8 mouse cellular contexts compared by ENCODE assay signal in genomic region chr11:72469217-72469616, GRCm38 (mm10). TPM values are rescaled to one million over a fixed set of nuclear protein-coding genes. Genes with fewer than 3 reads are reported as not detected.
DNase-seq lines count a peak whose midpoint lies in the region; ATAC-seq lines count a peak whose summit lies in the region.

No protein-coding gene starts in this region.

- ATAC-seq in neural tube, embryonic 11.5 days (ENCODE audit: insufficient read depth, low FRiP score, low TSS enrichment), result 0 out of 2 replicates have a peak, but pooled peaks have one; percentile 35
- peak; percentile 81 for ATAC-seq in heart, embryonic 12.5 days (ENCODE audit: insufficient number of reproducible peaks, low FRiP score)
- ATAC-seq in liver, embryonic 15.5 days (ENCODE audit: insufficient read depth), result peak; percentile 30

- no peaks in the 10 kb centered on the region for H3K9me3 ChIP-seq in neural tube, embryonic 11.5 days (ENCODE audit: control insufficient read depth, low read length)
- H3K9me3 ChIP-seq in heart, embryonic 12.5 days (replicated peaks), result no peaks in the 10 kb centered on the region
- H3K9me3 ChIP-seq in liver, embryonic 15.5 days (replicated peaks), result no peaks in the 10 kb centered on the region

- 47% methylated on average over 5 of the region's 5 CpGs for WGBS in neural tube, embryonic 11.5 days
- 20% methylated on average over 5 of the region's 5 CpGs for WGBS in heart, embryonic 12.5 days
- WGBS in liver, embryonic 15.5 days (ENCODE audit: insufficient replicate concordance), result 31% methylated on average over 5 of the region's 5 CpGs

- H3K9ac ChIP-seq in neural tube, embryonic 11.5 days (ENCODE audit: low read length), result no peak overlapping the region
- H3K9ac ChIP-seq in heart, embryonic 12.5 days, result no peak overlapping the region
- H3K9ac ChIP-seq in liver, embryonic 15.5 days, result no peak overlapping the region

- no peaks in the 10 kb centered on the region for H3K36me3 ChIP-seq in neural tube, embryonic 11.5 days (ENCODE audit: control insufficient read depth, insufficient read depth, low read length)
- no peaks in the 10 kb centered on the region for H3K36me3 ChIP-seq in heart, embryonic 12.5 days
- H3K36me3 ChIP-seq in liver, embryonic 15.5 days (replicated peaks), result no peaks in the 10 kb centered on the region

- peaks cover 10% of the 10 kb centered on the region for H3K4me1 ChIP-seq in neural tube, embryonic 11.5 days (ENCODE audit: control insufficient read depth, insufficient read depth, low read length)
- H3K4me1 ChIP-seq in heart, embryonic 12.5 days (replicated peaks), result peaks cover 50% of the 10 kb centered on the region
- H3K4me1 ChIP-seq in liver, embryonic 15.5 days (replicated peaks), result peaks cover 81% of the 10 kb centered on the region

- H3K4me2 ChIP-seq in neural tube, embryonic 11.5 days (ENCODE audit: low read depth), result no peak overlapping the region
- no peak overlapping the region for H3K4me2 ChIP-seq in heart, embryonic 12.5 days
- no peak overlapping the region for H3K4me2 ChIP-seq in liver, embryonic 15.5 days

- H3K27me3 ChIP-seq in neural tube, embryonic 11.5 days (ENCODE audit: control insufficient read depth, insufficient read depth, low read length), result no peaks in the 10 kb centered on the region
- H3K27me3 ChIP-seq in heart, embryonic 12.5 days (replicated peaks), result no peaks in the 10 kb centered on the region
- no peaks in the 10 kb centered on the region for H3K27me3 ChIP-seq in liver, embryonic 15.5 days

- H3K4me3 ChIP-seq in neural tube, embryonic 11.5 days (ENCODE audit: low read depth, low read length), result no peak overlapping the region
- no peak overlapping the region for H3K4me3 ChIP-seq in heart, embryonic 12.5 days
- no peak overlapping the region for H3K4me3 ChIP-seq in liver, embryonic 15.5 days (replicated peaks)

- H3K27ac ChIP-seq in neural tube, embryonic 11.5 days (ENCODE audit: low read depth, low read length), result no peak overlapping the region; the same call in 1 of the 2 replicates
- H3K27ac ChIP-seq in heart, embryonic 12.5 days (ENCODE audit: poor library complexity, severe bottlenecking), result peak overlapping the region; percentile 63
- H3K27ac ChIP-seq in liver, embryonic 15.5 days (replicated peaks), result peak overlapping the region; percentile 33; the same call in 1 of the 2 replicates

- DNase-seq in neural tube, embryonic 11.5 days (ENCODE audit: low spot score), result no peak
- no peak for DNase-seq in neural tube, embryonic 10.5 days (ENCODE audit: extremely low spot score, low spot score)
- peak; percentile 53 for DNase-seq in embryo, embryonic 11 days
- DNase-seq in kidney, adult 9 months, result peak; percentile 82
- DNase-seq in right cerebral cortex, postnatal 14 days, result peak; percentile 64
- no peak for DNase-seq in thymus, postnatal 0 days (ENCODE audit: low spot score)

RNA-seq across cellular contexts. Expression of gene Spns2, which starts 20.5 kb away (rescaled TPM):
- 7.1 and 7.7 TPM in 2 replicates for polyA plus RNA-seq in neural tube, embryonic 11.5 days (2014; fragmentation: Nextera tagmentation; extraction: Ambion mirVana)
- 3.3 and 3.5 TPM in 2 replicates for polyA plus RNA-seq in heart, embryonic 12.5 days (2016; fragmentation: Nextera tagmentation; extraction: Ambion mirVana)
- 4.1 and 5.3 TPM in 2 replicates for polyA plus RNA-seq in liver, embryonic 15.5 days (2015; fragmentation: Nextera tagmentation; extraction: Ambion mirVana)
- polyA plus RNA-seq in thymus, postnatal 0 days (2015; fragmentation: Nextera tagmentation; extraction: Ambion mirVana), result 1.4 and 1.5 TPM in 2 replicates

RNA-seq across cellular contexts. Expression of gene Mybbp1a, which starts 28.1 kb away (rescaled TPM):
- 145 and 146 TPM in 2 replicates for polyA plus RNA-seq in neural tube, embryonic 11.5 days (2014; fragmentation: Nextera tagmentation; extraction: Ambion mirVana)
- 99.5 and 106 TPM in 2 replicates for polyA plus RNA-seq in heart, embryonic 12.5 days (2016; fragmentation: Nextera tagmentation; extraction: Ambion mirVana)
- polyA plus RNA-seq in liver, embryonic 15.5 days (2015; fragmentation: Nextera tagmentation; extraction: Ambion mirVana), result 66.0 and 70.7 TPM in 2 replicates
- 124 and 128 TPM in 2 replicates for polyA plus RNA-seq in thymus, postnatal 0 days (2015; fragmentation: Nextera tagmentation; extraction: Ambion mirVana)

RNA-seq across cellular contexts. Expression of gene Ggt6, which starts 33.9 kb away (rescaled TPM):
- polyA plus RNA-seq in neural tube, embryonic 11.5 days (2014; fragmentation: Nextera tagmentation; extraction: Ambion mirVana), result not detected in 2 replicates
- not detected in 2 replicates for polyA plus RNA-seq in heart, embryonic 12.5 days (2016; fragmentation: Nextera tagmentation; extraction: Ambion mirVana)
- 0.32 and 0.36 TPM in 2 replicates for polyA plus RNA-seq in liver, embryonic 15.5 days (2015; fragmentation: Nextera tagmentation; extraction: Ambion mirVana)
- polyA plus RNA-seq in thymus, postnatal 0 days (2015; fragmentation: Nextera tagmentation; extraction: Ambion mirVana), result 1.0 and 1.1 TPM in 2 replicates

RNA-seq across cellular contexts. Expression of gene Smtnl2, which starts 57.7 kb away (rescaled TPM):
- polyA plus RNA-seq in neural tube, embryonic 11.5 days (2014; fragmentation: Nextera tagmentation; extraction: Ambion mirVana), result 12.6 and 13.2 TPM in 2 replicates
- polyA plus RNA-seq in heart, embryonic 12.5 days (2016; fragmentation: Nextera tagmentation; extraction: Ambion mirVana), result 191 and 194 TPM in 2 replicates
- polyA plus RNA-seq in liver, embryonic 15.5 days (2015; fragmentation: Nextera tagmentation; extraction: Ambion mirVana), result 4.2 and 4.5 TPM in 2 replicates
- polyA plus RNA-seq in thymus, postnatal 0 days (2015; fragmentation: Nextera tagmentation; extraction: Ambion mirVana), result 3.3 and 4.1 TPM in 2 replicates

Comparison
In these comparisons a context has a peak if more than half of its experiments do, and no peak if none do; other contexts are left out.
1. ATAC-seq: peak in every context shown above with its lines; median percentile 81 in heart, embryonic 12.5 days; 35 in neural tube, embryonic 11.5 days; 30 in liver, embryonic 15.5 days.
2. DNase-seq: peak in embryo, embryonic 11 days (single experiment), kidney, adult 9 months (single experiment) and right cerebral cortex, postnatal 14 days (single experiment); none in neural tube, embryonic 11.5 days (single experiment), neural tube, embryonic 10.5 days (single experiment) and thymus, postnatal 0 days (single experiment).